Mouse (Mus musculus) heart, adult 2 months (tissue): ENCODE data around the gene Cox7a2. TPM values are rescaled to one million over a fixed set of nuclear protein-coding genes. Genes with fewer than 3 reads are reported as not detected.

Source experiments
- DNase-seq, 2 experiments: peaks; one replicate each; pipeline ENCODE4 v3.0.0; 2021
- H3K27ac ChIP-seq: fragments of 200-600 bp; 2 replicates; pipeline ENCODE4 v1.8.1; 2022
- H3K27me3 ChIP-seq: fragments of 200-500 bp; 2 replicates; pipeline ENCODE4 v1.6.1; 2012; ENCODE audit warnings: mild to moderate bottlenecking, low read length, inconsistent platforms, mixed read lengths; ENCODE audit not compliant: control insufficient read depth, insufficient read depth
- H3K36me3 ChIP-seq: fragments of 200-500 bp; 2 replicates; pipeline ENCODE4 v1.6.1; 2012; ENCODE audit warnings: low read length, inconsistent platforms; ENCODE audit not compliant: control insufficient read depth, insufficient read depth
- H3K4me1 ChIP-seq: fragments of 200-500 bp; 2 replicates; pipeline ENCODE4 v1.6.1; 2011; ENCODE audit warnings: low read length; ENCODE audit not compliant: control insufficient read depth, insufficient read depth
- H3K4me3 ChIP-seq: fragments of 200-600 bp; 2 replicates; pipeline ENCODE4 v1.8.1; 2022
- H3K79me2 ChIP-seq: fragments of 200-500 bp; replicated peaks from 2 replicates; pipeline ENCODE4 v1.6.1; 2012; ENCODE audit warnings: mild to moderate bottlenecking, inconsistent platforms, low read length, moderate library complexity, mixed read lengths; ENCODE audit not compliant: control insufficient read depth, insufficient read depth
- H3K9ac ChIP-seq: fragments of 200-500 bp; 2 replicates; pipeline ENCODE4 v1.6.1; 2012; ENCODE audit warnings: low read depth, mild to moderate bottlenecking, control low read depth, inconsistent platforms, low read length, mixed read lengths
- CTCF ChIP-seq: fragments of 200-600 bp; IDR thresholded peaks from 2 replicates; pipeline ENCODE4 v1.8.1; 2022; ENCODE audit warnings: antibody characterized with exemption, mild to moderate bottlenecking, moderate library complexity
- EP300 ChIP-seq: fragments of 200-500 bp; IDR thresholded peaks from 2 replicates; pipeline ENCODE4 v1.6.1; 2011; ENCODE audit warnings: low read depth, low read length, control low read depth; ENCODE audit not compliant: insufficient read depth
- POLR2A ChIP-seq: fragments of 200-500 bp; IDR thresholded peaks from 2 replicates; pipeline ENCODE4 v1.6.1; 2011; ENCODE audit warnings: mild to moderate bottlenecking, low read depth, low read length, control low read depth; ENCODE audit not compliant: insufficient read depth
- WGBS: fragments of 180-500 bp; shearing (Covaris S2); methylation state at CpG from one replicate; pipeline ENCODE4 v1.1.7; 2018; 5-methylcytosine and 5-hydroxymethylcytosine counted together
- intact Hi-C: fragments of 180-260 bp; cut with DNase I; formaldehyde crosslinking; loops from one replicate; pipeline ENCODE4 v1.15.1; 2025
- polyA plus RNA-seq: library from polyadenylated mRNA; depleted of rRNA; stranded (reverse); fragments of >200 nt; gene quantifications from 2 replicates; pipeline ENCODE4 v1.2.3, GENCODE M21; 2012
- total RNA-seq, 2 experiments: library from RNA; stranded (reverse); gene quantifications; 2 replicates each; pipeline ENCODE4 v1.2.3; 2021

The Cox7a2 gene
- total and polyA plus RNA-seq, 3 experiments, result 582 to 1,089 (median 911) TPM

DNA sequence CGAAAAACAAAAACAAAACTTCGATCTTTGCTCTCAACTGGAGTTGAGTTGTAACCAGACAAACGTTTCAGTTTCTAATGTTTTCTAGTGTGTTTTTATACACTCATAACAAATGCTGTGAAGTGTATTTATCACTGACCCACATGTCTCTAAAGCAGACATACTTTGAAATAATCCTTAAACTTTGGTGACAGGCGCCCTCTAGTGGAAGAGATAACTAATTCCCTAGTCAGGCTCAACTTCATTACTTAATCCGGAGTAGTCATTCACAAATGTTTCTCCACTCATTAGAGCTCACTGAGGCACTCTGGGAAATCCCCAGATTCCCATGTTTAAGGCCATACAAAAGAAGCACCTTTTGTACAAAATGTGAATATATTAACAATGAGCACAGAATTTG is 36.6 kb downstream of the Cox7a2 start:
- H3K79me2 ChIP-seq, result no peaks in the 10 kb centered on the region
- no peak for TF ChIP-seq EP300
- peak; percentile 89 for TF ChIP-seq CTCF
- no peaks in the 10 kb centered on the region; the same call in 1 of the 2 replicates for H3K4me1 ChIP-seq
- WGBS, result 35% methylated on average over 5 of the region's 5 CpGs
- H3K36me3 ChIP-seq, result no peaks in the 10 kb centered on the region
- no peak overlapping the region for H3K4me3 ChIP-seq
- DNase-seq, result no peak
- no peak overlapping the region for H3K9ac ChIP-seq
- peaks cover 5% of the 10 kb centered on the region; the same call in 1 of the 2 replicates for H3K27me3 ChIP-seq
- intact Hi-C loops, result loop anchor here (2.0 to 5.0 kb wide), 3 partner anchors 614 to 936 kb away; no protein-coding TSS in a partner anchor
- no peak overlapping the region for H3K27ac ChIP-seq

DNA sequence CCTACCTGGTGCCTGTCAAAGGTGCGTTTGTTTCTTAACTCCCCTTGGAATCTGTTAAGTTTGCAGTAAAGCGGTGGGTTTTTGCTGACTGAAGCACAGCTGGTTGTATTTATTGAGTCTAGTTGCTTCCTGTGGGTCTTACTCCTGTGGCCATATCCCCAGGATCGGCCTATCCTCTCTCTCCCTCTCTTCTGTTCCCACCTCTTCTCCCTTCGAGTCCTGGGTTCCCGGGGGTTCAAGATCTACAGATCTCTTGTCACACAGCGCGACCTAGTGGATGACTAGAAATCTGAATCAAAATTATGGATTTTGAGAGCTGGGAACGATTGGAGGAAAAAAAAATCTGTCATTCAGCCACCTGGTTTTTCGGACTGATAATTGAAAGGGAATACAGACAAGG is 38.6 kb downstream of the Cox7a2 start:
- Histone ChIP-seq H3K36me3 (no peaks in the 10 kb centered on the region), H3K9ac (no peak overlapping the region), H3K27ac (no peak overlapping the region), H3K4me3 (no peak overlapping the region), H3K27me3 (peaks cover 5% of the 10 kb centered on the region; the same call in 1 of the 2 replicates), H3K4me1 (no peaks in the 10 kb centered on the region; the same call in 1 of the 2 replicates), H3K79me2 (no peaks in the 10 kb centered on the region)
- intact Hi-C loops, result loop anchor here (2.0 to 5.0 kb wide), 2 partner anchors 934 to 946 kb away; no protein-coding TSS in a partner anchor
- TF ChIP-seq EP300 (no peak), CTCF (peak; percentile 74)
- peak in 1 of 2 experiments; percentile 10 for DNase-seq
- WGBS, result 13% methylated on average over 9 of the region's 9 CpGs

DNA sequence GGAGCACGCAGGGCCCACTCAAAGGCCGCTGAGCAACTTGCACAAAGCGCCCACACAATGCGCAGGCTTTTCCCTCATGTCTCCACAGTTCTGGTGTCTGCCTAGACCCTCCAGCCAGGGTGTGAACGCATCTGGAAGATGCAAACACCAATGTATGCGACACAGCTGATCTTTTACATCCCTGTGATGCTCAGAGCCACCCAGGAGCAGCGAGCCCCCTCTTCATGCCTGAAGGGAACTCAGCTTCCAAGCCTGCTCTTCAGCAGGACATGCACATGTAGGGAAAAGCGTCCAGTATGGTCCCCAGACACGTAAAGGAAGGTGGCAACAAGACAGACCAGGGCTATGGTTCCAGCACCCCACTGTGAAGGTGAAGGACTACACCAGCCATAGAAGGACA is 39.5 kb downstream of the Cox7a2 start:
- Histone ChIP-seq H3K9ac (no peak overlapping the region), H3K4me3 (no peak overlapping the region), H3K36me3 (no peaks in the 10 kb centered on the region), H3K4me1 (no peaks in the 10 kb centered on the region; the same call in 1 of the 2 replicates), H3K79me2 (no peaks in the 10 kb centered on the region), H3K27me3 (peaks cover 5% of the 10 kb centered on the region; the same call in 1 of the 2 replicates), H3K27ac (no peak overlapping the region)
- DNase-seq, result no peak
- WGBS, result 57% methylated on average over 9 of the region's 9 CpGs
- TF ChIP-seq CTCF, result no peak
- no peak for TF ChIP-seq POLR2A
- no peak for TF ChIP-seq EP300
- intact Hi-C loops, result loop anchor here (2.0 to 5.0 kb wide), 2 partner anchors 933 to 945 kb away; no protein-coding TSS in a partner anchor

DNA sequence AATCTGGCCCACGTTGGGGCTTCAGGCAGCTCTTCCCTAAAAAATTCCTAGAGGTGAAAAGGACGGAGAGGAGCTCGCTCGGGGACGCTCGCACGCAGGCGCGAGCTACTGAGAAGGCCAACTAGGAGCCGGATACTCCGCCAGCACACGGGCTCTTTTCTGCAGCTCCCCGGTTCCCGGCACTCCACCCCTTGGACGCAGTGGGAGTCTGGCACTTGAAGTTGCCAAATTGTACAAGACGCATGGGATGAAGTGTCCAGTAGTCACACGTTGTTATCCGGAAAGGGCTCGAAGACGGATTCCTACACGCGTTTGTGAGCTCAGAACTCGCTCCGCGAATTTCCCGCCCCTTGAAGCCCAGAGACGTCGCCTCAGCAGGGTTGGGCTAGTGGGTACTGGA is 40.2 kb downstream of the Cox7a2 start:
- H3K9ac ChIP-seq, result no peak overlapping the region
- no peak overlapping the region for H3K27ac ChIP-seq
- H3K4me1 ChIP-seq, result no peaks in the 10 kb centered on the region; the same call in 1 of the 2 replicates
- peak; percentile 40 to 43 for DNase-seq
- TF ChIP-seq POLR2A, result no peak
- TF ChIP-seq EP300, result no peak
- TF ChIP-seq CTCF, result no peak
- H3K4me3 ChIP-seq, result peak overlapping the region; percentile 20; the same call in 1 of the 2 replicates
- WGBS, result 4% methylated on average over 28 of the region's 28 CpGs
- intact Hi-C loops, result loop anchor here (5.0 to 10.0 kb wide), 3 partner anchors 352 to 1072 kb away; no protein-coding TSS in a partner anchor
- H3K79me2 ChIP-seq, result no peaks in the 10 kb centered on the region
- H3K27me3 ChIP-seq, result peaks cover 5% of the 10 kb centered on the region; the same call in 1 of the 2 replicates
- H3K36me3 ChIP-seq, result no peaks in the 10 kb centered on the region

DNA sequence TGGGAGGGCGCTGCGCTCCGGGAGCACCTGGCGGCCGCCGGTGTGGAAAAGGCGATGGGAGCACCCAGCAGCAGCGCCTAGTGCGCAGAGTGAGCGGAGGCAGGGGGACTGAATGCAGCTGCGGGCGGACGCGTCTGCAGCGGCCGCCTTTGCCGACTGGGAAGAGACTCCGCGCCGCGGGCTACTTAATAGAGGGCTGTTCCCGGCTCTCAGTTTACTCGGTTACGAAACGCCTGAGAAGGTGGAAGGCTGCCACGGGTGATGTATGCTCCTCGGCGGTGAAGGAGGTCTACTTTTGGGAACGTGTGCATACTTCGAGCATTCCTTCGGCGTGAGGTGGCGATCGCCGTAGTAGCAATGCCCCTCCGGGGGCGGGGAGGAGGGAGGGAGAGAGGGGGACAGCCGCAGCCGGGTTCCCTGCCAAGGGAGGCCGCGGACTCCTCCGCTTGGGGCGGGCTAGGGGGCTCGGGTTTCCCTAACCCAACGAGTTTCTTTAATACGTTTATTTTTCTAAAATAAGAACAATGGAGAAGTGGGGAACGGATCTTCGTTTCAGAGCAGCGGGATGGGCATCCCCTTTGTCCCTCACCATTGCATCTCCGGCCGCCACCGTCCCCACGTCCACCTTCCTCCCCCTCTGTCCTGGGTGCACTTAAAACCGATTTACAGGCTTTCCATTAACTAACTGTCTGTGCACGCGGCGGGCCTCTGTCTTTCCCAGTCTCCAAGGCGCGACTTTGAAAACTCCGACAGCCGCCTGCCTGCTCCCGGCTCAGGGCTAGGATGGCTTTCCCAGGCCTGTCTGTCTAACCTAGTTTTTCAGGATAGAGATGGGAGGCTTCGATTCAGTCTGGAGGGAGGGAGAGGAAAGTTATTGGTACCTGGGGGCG is 41.0 kb downstream of the Cox7a2 start, which contains the start of gene Col12a1:
TSS of gene Col12a1 (minus strand) at position 351 of the 890 bp plus-strand sequence.
- under 1% methylated on average over 64 of the region's 64 CpGs for WGBS
- peak; percentile 74 to 76 for DNase-seq
- Histone ChIP-seq H3K9ac (peak within 1 kb of the TSS; percentile 44), H3K79me2 (no peaks in the 10 kb centered on the region), H3K27ac (no peak within 1 kb of the TSS), H3K4me3 (peak within 1 kb of the TSS; percentile 46), H3K4me1 (no peaks in the 10 kb centered on the region; the same call in 1 of the 2 replicates), H3K27me3 (peaks cover 5% of the 10 kb centered on the region; the same call in 1 of the 2 replicates), H3K36me3 (no peaks in the 10 kb centered on the region)
- TF ChIP-seq POLR2A (no peak), EP300 (no peak), CTCF (no peak)
- intact Hi-C loops, result loop anchor here (5.0 to 10.0 kb wide), 3 partner anchors 351 to 1071 kb away; no protein-coding TSS in a partner anchor
